Mouse (Mus musculus): ENCODE results near the gene Rps16. TPM values are rescaled to one million over a fixed set of nuclear protein-coding genes. Genes with fewer than 3 reads are reported as not detected.

The Rps16 gene
- total RNA-seq, 2 experiments from 2014 or later = 881 to 3,991 TPM

DNA sequence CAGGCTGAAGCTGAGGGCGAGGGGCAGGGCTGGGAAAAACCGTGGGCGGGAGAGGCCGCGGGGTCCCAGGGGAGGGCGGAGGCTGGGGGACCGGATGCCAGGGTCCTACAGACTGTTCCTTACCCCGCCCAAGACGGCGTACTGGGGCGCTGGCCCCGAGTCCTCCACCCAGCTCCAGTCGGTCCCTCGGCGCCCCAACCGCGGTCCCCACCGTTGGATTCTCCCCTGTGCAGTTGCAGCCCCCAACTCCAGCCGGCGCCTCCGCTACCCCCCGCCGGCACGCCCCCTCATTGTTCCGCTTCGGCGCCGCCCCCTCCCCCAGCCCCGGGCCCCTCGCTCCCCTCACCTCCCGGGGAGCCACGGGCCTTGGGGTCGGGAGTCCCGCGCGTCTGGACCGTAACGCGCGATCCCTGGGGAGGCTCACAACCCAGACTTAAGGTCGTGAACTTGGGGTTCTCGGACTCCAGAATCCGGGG lies 21.1 kb downstream of the Rps16 start:
- no peak for ATAC-seq (replicated peaks; ENCODE audit: low FRiP score, low TSS enrichment, poor library complexity, severe bottlenecking)

DNA sequence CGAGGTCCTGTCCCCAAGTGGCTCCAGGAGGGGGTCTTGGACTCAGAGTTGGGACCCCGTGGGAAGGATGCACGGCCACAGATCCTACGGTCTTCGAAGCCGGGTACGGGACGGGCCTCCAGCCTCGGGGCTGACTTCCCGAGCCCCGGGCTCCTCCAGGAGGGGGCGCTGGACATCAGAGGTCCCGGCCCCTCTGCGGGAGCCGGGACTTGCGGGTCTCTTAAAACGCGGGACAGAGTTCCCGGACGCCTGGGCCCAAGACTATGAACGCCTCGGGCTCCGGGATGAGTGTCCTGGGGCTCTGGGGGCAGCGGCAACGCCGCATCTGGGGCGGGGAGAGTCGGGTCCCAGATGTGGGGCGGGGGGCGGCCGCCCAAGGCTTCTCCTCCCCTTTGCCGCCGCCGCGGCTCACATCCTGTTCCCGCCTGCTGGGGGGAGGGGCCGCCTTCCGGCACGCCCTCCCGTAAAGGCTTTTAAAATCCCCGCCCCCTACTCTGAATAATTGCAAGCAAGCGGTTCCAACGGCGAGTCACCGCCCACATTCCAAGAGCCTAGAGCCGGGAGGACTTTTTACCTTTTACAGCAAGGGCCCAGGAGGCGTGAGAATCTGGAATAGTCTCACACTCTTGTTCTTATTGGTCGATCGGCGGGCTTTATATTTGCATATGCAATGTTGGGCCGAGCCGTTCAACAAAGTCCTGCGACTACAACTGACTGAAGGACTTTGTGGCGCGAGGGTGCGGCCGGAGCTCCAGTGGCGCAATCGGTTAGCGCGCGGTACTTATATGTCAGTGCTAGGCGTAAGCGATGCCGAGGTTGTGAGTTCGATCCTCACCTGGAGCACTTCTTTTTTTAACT lies 22.0 kb downstream of the Rps16 start, which contains the start of gene Plekhg2:
Gene Plekhg2, minus strand, starts transcription at position 349 of the 858 bp plus-strand sequence.
- peak; percentile 76 for ATAC-seq (replicated peaks; ENCODE audit: low FRiP score, low TSS enrichment, poor library complexity, severe bottlenecking)

DNA sequence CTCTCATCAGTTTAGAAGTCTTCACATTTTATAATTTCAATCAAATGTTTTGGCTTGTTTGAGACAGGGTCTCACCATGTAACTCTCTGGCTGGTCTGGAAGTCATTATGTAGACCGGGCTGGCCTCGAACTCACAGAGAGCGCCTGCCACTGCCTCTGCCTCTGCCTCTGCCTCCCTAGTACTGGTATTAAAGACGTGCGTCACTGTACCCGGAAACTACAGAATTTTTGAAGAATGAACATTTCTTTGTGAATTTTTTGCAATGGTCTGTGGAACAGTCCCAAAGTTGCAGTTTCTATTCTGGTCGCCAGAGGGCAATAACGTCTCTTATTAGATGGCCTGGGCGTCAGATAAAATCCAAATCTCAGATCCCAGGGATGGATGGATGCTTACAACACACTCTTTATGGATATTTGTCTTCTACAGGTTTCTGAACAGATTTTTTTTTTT lies 22.7 kb downstream of the Rps16 start:
- ATAC-seq (replicated peaks; ENCODE audit: low FRiP score, low TSS enrichment, poor library complexity, severe bottlenecking) = no peak

DNA sequence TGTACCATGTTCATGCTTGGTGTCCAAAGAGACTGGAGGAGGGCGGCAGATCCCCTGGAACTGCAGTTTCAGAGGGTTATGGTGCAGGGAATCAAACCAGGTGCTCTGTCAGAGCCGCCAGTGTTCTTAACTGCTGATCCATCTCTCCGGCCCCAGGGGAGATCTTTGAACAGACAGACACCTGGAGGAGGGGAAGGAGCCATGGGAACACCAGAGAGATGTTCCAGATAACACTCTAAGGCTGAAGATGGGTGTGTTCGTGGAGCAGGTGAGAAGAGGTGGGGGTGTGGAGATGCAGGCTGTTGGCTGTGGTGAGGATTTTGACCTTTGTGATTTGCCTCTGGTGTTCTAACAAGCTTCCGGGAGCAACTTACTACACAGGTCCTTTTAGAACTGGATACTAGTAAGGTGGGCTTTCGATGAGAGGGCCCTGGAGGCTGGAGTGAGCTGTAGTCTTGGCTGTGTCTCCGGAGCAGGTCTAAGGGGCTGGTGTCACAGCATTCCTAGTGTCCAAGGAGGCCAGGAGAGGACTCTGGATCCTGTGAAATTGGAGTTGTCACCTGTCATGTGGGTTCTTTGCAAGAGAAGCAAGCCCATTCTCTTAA lies 23.5 kb downstream of the Rps16 start:
- ATAC-seq (replicated peaks; ENCODE audit: low FRiP score, low TSS enrichment, poor library complexity, severe bottlenecking) = no peak

DNA sequence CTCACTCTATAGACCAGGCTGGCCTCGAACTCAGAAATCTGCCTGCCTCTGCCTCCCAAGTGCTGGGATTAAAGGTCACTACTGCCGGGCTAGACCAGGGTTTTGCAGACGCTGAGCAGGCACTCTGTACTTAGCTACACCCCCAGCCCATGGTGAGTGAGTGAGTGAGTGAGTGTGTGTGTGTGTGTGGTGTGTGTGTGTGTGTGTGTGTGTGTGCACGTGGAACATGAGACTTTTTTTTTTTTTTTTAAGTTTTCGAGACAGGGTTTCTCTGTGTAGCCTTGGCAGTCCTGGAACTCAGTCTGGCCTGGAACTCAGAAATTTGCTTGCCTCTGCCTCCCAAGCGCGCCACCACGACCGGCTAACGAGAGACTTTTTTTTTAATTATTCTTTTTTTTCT lies 24.2 kb downstream of the Rps16 start:
- ATAC-seq (replicated peaks; ENCODE audit: low FRiP score, low TSS enrichment, poor library complexity, severe bottlenecking) = no peak

DNA sequence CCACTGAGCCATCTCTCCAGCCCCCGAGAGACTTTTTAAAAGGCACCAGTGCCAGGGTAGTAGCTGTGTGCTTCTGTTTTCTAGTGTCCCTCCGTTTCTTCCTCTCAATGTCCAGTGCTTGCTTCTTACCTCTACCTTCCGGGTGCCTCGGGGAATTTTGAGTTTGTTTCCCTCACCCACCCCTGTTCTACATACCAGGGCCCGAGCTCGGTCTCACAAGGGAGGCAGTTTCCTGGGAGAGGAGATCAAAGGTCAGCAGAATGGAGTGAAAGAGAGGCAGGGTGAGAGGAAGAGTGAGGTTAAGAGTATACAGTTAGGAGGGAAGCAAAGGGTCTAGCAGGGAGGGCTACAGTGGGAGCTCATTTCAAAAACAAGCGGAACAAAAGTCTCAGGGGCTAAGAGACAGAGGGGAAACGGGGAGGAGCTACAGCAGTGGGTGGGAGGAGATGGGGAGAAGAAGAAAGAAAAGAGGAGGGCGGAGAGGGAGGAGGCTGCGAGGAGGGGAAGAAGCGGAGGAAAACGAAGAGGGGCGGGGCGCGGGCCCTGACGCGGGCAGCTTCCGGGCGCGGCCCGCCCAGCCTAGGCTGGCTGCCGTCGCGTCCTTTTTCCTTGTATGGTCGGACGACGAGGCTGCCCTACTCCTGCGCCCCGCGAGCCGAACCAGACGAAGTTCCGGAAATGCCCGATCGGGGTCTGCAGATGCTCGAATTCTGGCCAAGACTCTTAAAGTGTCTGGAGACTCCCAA lies 24.9 kb downstream of the Rps16 start:
- ATAC-seq (replicated peaks; ENCODE audit: low FRiP score, low TSS enrichment, poor library complexity, severe bottlenecking) = peak; percentile 39

DNA sequence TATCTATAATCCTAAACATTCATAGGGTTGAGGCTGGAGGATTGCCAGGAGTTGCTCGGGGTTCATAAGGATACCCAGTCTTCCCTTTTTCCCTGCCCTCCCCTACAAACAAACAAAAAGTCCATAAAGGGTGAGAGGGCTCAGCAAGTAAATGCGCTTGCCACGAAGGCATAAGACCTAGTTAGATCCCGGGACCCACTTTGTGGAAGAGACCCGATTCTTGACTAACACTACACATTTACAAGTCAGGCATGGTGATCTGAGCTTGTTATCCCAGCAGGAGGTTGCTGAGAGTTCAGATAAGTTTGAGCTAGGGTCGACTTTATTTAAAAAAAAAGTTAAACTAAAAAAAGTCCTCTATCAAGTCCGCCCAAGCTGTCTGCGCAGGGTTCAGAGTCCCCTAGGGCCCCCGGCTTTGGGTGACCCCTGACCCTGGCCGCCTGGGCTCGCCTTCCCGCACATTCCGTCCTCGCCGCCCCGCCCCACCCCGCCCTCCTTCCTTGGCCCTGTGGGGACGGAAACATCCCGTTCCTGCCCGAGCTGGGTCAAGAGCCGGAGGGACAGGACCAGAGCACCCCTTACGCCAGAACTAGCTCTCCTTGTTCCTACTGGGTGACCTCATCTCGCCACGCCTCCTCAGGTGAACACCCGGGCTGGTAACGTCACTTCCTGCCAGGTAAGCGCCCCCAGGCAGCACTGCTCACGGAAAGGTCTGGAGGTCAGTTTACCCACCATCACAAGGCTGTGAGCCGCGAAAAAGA lies 25.7 kb downstream of the Rps16 start:
- no peak for ATAC-seq (replicated peaks; ENCODE audit: low FRiP score, low TSS enrichment, poor library complexity, severe bottlenecking)

DNA sequence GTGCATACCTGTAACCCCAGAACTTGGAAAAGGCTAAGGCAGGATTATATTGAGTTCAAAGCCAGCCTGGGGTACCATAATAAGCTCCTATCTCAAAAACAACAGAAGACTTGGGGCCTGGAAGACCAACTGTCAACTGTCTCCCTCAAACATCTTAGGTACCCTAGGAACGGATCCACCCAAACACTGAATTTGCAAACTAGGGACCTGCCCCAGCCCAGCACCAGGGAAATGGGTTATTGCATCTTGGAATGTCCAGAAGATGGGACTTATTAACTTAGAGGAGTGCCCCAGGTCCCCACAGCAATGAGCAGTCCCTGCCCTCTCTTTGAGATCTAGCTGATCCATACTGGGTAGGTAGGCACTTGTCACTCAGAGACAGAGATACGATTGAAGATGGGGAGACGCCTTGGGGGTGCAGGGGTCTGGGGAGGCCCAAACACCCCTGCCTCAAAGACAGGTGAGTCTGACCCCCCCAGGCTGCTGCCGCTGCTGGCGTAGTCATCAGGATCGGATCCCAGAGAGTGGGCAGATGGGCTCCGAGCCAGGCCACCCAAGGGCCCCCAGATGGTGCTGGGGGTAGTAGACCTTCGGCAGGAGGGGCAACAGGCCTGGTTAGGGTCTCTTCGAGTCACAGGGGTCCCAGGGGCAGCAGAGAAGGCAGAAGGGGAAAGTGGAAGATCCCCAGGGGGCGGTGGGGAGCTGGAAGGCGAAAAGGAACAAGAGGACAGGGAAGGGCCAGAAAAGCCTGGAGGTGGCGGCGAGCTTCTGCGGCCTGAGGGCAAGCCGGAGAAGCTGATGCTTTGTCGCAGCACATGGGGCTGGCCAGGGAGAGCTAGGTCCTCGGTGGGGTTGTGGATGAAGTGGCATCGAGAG lies 27.0 kb downstream of the Rps16 start:
- ATAC-seq (replicated peaks; ENCODE audit: low FRiP score, low TSS enrichment, poor library complexity, severe bottlenecking) = no peak

DNA sequence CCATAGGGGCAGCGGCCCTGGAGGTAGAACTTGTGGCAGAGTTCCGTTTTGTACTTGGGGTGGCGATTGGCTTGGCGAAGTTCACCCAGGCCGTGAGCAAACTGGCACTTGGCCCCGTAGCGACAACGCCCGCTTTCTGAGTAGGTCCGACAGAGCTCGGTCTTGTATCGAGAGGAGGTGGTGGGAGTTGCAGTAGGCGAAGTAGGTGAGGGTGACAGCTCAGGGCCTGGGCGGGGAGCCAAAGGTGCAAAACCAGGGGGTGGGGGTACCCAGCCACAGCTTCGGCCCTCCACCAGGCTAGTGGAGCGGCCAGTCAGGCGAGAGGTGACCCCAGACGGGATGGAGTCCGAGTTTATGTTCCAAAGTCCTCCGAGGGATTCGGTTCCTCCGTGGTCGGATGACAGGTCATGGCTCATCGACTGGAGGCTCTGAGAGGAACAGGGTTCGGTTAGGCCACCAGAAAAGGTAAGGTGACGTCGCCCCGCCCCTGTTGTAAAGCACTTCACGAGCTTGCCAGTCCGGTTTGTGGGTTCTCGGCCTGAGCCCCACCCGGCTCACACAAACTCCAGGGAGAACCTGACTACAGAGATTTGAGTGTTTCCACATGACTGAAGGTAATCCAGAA lies 27.7 kb downstream of the Rps16 start:
- no peak for ATAC-seq (replicated peaks; ENCODE audit: low FRiP score, low TSS enrichment, poor library complexity, severe bottlenecking)

DNA sequence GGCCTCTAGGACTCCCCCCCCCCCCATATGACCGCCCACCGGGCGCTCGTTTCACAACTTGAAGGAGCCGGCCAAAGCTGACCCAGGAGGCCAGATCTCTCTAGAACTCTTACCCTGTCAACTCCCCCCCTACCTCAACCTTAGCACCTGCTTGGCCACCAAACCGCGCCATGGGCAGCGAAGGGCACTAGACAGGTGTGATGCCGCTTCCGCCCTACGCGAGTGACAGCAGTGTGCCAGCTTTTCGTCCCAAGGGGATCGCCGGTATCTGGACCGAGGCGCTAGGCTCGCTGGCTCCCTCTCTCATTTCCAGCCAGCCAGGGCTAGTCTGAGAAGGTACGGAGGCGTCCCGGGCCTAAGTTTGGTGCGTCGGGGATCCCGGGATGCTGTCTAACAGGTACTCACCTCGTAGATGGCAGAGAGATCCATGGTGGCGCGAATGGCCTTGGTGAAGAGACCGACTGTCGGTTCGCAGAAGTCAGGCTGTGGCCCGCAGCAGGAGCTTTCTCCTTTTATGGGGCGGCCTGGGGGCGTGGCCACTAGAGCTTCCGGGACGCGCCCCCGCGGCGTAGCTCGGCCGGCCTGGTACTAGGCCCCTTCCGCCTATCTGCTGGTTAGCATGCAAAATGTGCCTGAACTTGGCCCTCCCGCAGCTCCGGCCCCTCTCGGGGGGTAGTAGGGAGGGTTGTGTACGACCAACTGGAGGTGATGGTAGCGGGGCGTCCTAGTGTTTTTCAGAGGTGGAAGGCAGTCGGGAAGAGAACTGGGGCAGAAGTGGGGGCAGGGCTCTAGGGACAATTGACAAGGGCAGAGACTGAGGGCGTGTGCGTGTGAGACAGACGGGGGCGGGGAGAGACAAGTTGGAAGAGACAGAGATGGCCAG lies 28.6 kb downstream of the Rps16 start:
- ATAC-seq (replicated peaks; ENCODE audit: low FRiP score, low TSS enrichment, poor library complexity, severe bottlenecking) = peak; percentile 62

DNA sequence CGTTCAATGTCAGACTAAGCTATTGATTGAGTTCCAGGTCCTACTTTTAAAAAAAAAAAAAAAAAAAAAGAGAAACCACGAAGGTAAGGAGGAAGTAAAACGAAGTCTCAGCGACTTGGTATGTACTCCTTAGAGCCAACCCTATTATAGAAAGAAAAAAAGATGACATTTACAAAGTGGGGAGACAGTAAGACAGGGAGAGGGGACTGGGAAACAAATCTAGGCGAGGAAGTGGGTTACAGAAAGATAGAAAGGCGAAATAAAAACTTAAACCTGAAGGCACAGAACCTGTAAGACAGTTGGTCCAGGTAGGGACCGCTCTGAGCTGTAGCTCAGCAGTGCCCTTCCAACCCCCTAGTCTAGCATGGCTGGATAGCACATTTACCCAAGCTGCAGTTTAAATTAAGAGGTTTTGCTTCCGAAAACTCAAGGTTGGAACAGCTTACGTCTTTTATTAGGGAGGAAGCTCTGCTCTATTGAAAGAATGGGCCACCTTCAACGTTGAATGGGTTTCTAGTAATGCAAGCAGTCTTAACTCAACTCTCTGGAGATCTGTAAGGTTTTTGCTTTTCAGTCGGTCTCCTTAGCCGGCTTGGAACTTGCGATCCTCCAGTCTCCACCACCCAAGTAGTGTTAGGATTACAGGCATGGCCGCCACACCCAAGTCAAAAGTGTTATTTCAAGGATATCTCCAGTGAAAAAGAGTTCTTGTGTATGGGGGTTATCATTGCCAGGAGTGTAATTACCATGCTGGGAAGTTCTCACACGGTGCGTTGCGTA lies 30.0 kb downstream of the Rps16 start, which contains the start of gene Zfp36:
Gene Zfp36, minus strand, starts transcription at position 17 of the 780 bp plus-strand sequence.
- no peak for ATAC-seq (replicated peaks; ENCODE audit: low FRiP score, low TSS enrichment, poor library complexity, severe bottlenecking)

DNA sequence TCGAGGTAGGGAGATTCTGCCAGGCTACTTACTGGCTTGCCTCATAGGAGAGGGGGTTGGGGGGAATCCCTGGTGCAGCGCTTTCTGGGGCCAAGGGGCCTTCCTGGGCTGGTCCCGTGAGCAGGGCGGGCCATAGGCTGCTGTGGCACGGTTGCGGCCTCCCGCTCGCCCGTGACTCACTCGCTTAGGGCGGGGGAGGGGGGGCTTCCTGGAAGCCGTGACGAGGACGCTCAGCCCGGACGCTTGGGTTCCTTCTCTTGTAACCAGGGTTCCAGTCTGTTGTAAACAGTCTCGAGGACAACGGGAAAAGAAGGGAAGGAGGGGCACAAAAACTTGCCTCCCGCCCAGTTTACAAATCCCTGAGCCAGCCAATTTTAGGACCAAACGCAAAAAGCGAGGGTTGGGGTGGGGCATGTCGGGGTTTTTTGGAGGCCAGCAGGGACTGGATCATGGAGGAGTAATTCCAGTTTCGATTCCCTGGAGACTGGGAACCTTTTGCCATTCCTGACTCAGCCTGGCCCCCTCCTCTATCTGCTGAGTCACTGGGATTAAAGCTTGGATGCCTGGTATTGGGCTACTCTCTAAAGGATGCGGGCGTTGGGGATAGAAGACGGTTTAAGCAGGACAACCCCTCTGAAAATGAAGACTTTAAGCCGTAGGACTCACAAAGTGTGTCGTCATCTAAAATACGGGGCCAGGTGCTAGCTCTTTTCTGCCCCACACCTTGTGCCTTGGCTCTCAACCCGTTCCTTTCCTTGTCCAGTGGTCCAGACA lies 30.8 kb downstream of the Rps16 start:
- 0 out of 2 replicates have a peak, but pooled peaks have one; percentile 9 for ATAC-seq (replicated peaks; ENCODE audit: low FRiP score, low TSS enrichment, poor library complexity, severe bottlenecking)

DNA sequence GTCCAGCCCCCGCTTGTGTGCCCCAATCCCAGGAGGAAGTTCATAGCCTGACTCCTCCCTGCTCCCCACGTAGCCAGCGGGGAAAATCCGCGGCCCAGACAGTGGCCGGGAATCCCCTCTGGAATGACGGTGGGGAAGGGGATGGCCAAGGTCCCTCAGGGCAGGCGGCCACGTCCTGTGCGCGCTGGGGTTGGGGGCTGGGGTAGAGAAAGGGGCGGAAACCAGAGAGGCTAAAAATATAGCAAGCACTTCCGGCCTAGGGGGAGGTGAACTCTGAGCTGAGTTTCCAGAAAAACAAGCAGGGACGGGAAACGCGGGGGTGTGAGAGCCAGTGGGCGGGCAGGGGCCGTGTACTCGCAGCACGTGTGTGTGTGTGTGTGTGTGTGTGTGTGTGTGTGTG lies 31.5 kb downstream of the Rps16 start:
- ATAC-seq (replicated peaks; ENCODE audit: low FRiP score, low TSS enrichment, poor library complexity, severe bottlenecking) = no peak

DNA sequence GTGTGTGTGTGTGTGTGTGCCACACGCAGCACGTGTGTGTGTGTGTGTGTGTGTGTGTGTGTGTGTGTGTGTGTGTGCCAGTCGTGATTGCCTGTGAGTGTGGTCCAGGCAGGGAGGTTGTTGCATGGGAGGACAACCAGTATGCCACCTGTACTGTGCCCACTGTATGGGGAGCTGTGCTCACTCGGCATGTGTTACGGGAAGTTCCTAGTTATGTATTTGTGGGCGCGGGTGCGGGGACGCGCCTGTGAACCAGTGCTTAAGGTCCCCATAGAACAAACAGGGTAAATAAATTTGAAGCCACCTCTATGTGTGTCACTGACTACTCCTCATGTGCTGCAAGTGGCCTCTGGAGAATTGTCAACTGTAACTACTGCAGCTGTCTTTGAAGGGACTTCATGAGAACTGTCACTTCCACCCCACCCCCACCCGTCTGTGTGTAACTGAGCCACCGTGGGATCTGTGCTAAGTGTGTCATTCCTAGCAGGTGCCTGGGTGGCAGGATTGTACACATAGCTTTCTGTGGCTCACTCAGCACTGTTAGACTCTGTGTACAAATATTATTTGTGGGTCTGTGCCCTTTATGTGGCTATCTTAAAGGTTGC lies 32.0 kb downstream of the Rps16 start:
- no peak for ATAC-seq (replicated peaks; ENCODE audit: low FRiP score, low TSS enrichment, poor library complexity, severe bottlenecking)

DNA sequence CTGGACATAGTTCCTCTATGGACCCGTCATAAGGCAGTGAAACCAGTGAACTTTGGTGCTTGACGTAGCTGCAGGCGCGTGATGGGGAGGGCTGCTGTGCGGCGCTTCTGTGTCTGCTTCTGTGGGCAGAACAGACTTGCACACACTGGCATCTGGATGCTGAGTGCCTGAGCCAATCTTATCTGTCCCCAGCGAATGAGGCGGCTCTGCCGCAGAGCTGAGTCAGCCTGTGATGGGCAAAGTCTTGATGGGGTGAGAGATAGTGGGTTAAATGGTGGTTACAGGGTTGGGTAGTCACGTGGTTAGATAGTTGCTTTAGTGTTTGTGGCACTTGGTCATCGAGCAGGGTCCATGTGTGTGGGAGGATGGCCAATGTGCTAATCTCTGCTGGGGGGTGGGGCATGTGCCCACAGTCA lies 32.5 kb downstream of the Rps16 start:
- peak; percentile 61 for ATAC-seq (replicated peaks; ENCODE audit: low FRiP score, low TSS enrichment, poor library complexity, severe bottlenecking)
